Mouse (Mus musculus) limb, embryonic 12.5 days (tissue): Measurements from ENCODE around the gene Tmem204. TPM values are rescaled to one million over a fixed set of nuclear protein-coding genes. Genes with fewer than 3 reads are reported as not detected.

Experiments used
- ATAC-seq: fragments of 200-750 bp; cut with Nextera tagmentation; 2 replicates; pipeline ENCODE4 v1.8.0; 2017; ENCODE audit warnings: low read depth, moderate TSS enrichment; ENCODE audit not compliant: insufficient number of reproducible peaks, insufficient read depth, low FRiP score, low TSS enrichment
- H3K27ac ChIP-seq: fragments of 300-500 bp; sonication (generic); 2 replicates; pipeline ENCODE4 v1.5.1; 2016; ENCODE audit warnings: mild to moderate bottlenecking, moderate library complexity
- H3K27me3 ChIP-seq: fragments of 300-500 bp; sonication (generic); 2 replicates; pipeline ENCODE4 v1.6.1; 2016; ENCODE audit warnings: mild to moderate bottlenecking, moderate library complexity
- H3K36me3 ChIP-seq: fragments of 300-500 bp; sonication (generic); 2 replicates; pipeline ENCODE4 v1.6.1; 2016; ENCODE audit warnings: mild to moderate bottlenecking, moderate library complexity
- H3K4me1 ChIP-seq: fragments of 300-500 bp; sonication (generic); replicated peaks from 2 replicates; pipeline ENCODE4 v1.6.1; 2016
- H3K4me2 ChIP-seq: fragments of 300-500 bp; sonication (generic); 2 replicates; pipeline ENCODE4 v1.6.1; 2016; ENCODE audit warnings: mild to moderate bottlenecking, moderate library complexity
- H3K4me3 ChIP-seq: fragments of 300-500 bp; sonication (generic); replicated peaks from 2 replicates; pipeline ENCODE4 v1.5.1; 2016; ENCODE audit warnings: mild to moderate bottlenecking
- H3K9ac ChIP-seq: fragments of 300-500 bp; sonication (generic); replicated peaks from 2 replicates; pipeline ENCODE4 v1.6.1; 2016; ENCODE audit warnings: mild to moderate bottlenecking, moderate library complexity
- H3K9me3 ChIP-seq: fragments of 300-500 bp; sonication (generic); 2 replicates; pipeline ENCODE4 v1.6.1; 2016; ENCODE audit warnings: mild to moderate bottlenecking, moderate library complexity
- WGBS: fragments of 180-500 bp; shearing (Covaris S2); methylation state at CpG from one replicate; pipeline ENCODE4 v1.1.7; 2016; 5-methylcytosine and 5-hydroxymethylcytosine counted together
- polyA plus RNA-seq: library from polyadenylated mRNA; unstranded; fragments of >200 nt; fragmentation: Nextera tagmentation; extraction: Ambion mirVana; gene quantifications from 2 replicates; pipeline ENCODE4 v1.2.1, GENCODE M21; 2016

Gene Tmem204
- polyA plus RNA-seq, 1 experiment from 2014 or later: 12.0 TPM

- Histone ChIP-seq H3K4me1 (peaks cover 7% of the 10 kb centered on the region), H3K4me3 (no peak overlapping the region), H3K9ac (no peak overlapping the region), H3K9me3 (no peaks in the 10 kb centered on the region), H3K27me3 (no peaks in the 10 kb centered on the region), H3K4me2 (no peak overlapping the region), H3K27ac (no peak overlapping the region), H3K36me3 (peaks cover 68% of the 10 kb centered on the region)
- WGBS: 85% methylated on average over 8 of the region's 8 CpGs
- ATAC-seq: no peak
Measured at GRCm38 (mm10) chr17:25111739-25112422, 28.5 kb upstream of the Tmem204 start.

GRCm38 (mm10) chr17:25111220-25111619 lies 27.8 kb upstream of the Tmem204 start:
- no peak for ATAC-seq
- H3K4me3 ChIP-seq: no peak overlapping the region
- no peaks in the 10 kb centered on the region for H3K27me3 ChIP-seq
- no peak overlapping the region for H3K4me2 ChIP-seq
- peaks cover 7% of the 10 kb centered on the region for H3K4me1 ChIP-seq
- WGBS: 90% methylated on average over 5 of the region's 5 CpGs
- peaks cover 75% of the 10 kb centered on the region for H3K36me3 ChIP-seq
- H3K9me3 ChIP-seq: no peaks in the 10 kb centered on the region
- no peak overlapping the region for H3K9ac ChIP-seq
- H3K27ac ChIP-seq: no peak overlapping the region

- ATAC-seq: no peak
- no peaks in the 10 kb centered on the region for H3K27me3 ChIP-seq
Measured at GRCm38 (mm10) chr17:25110590-25110989, 27.2 kb upstream of the Tmem204 start.

GRCm38 (mm10) chr17:25109578-25109977 lies 26.2 kb upstream of the Tmem204 start:
- ATAC-seq: no peak
- 80% methylated on average over 2 of the region's 2 CpGs for WGBS

More at GRCm38 (mm10) chr17:25110590-25110989, 27.2 kb upstream of the Tmem204 start:
- Histone ChIP-seq H3K9ac (no peak overlapping the region), H3K36me3 (peaks cover 81% of the 10 kb centered on the region), H3K4me1 (peaks cover 7% of the 10 kb centered on the region), H3K9me3 (no peaks in the 10 kb centered on the region), H3K27ac (no peak overlapping the region), H3K4me3 (no peak overlapping the region), H3K4me2 (no peak overlapping the region)
- WGBS: 95% methylated on average over 6 of the region's 6 CpGs

GRCm38 (mm10) chr17:25107786-25108185 lies 24.4 kb upstream of the Tmem204 start:
- no peak overlapping the region for H3K4me2 ChIP-seq
- no peaks in the 10 kb centered on the region for H3K4me1 ChIP-seq
- peaks cover 98% of the 10 kb centered on the region for H3K36me3 ChIP-seq
- H3K27me3 ChIP-seq: no peaks in the 10 kb centered on the region
- H3K9me3 ChIP-seq: no peaks in the 10 kb centered on the region
- no peak for ATAC-seq
- 88% methylated on average over 16 of the region's 16 CpGs for WGBS
- no peak overlapping the region for H3K9ac ChIP-seq
- H3K27ac ChIP-seq: no peak overlapping the region
- H3K4me3 ChIP-seq: no peak overlapping the region

More at GRCm38 (mm10) chr17:25109578-25109977, 26.2 kb upstream of the Tmem204 start:
- no peaks in the 10 kb centered on the region for H3K9me3 ChIP-seq
- H3K4me2 ChIP-seq: no peak overlapping the region
- peaks cover 1% of the 10 kb centered on the region for H3K4me1 ChIP-seq
- no peak overlapping the region for H3K27ac ChIP-seq
- H3K4me3 ChIP-seq: no peak overlapping the region
- peaks cover 91% of the 10 kb centered on the region for H3K36me3 ChIP-seq
- H3K9ac ChIP-seq: no peak overlapping the region
- no peaks in the 10 kb centered on the region for H3K27me3 ChIP-seq

- Histone ChIP-seq H3K27ac (no peak overlapping the region), H3K9me3 (no peaks in the 10 kb centered on the region), H3K27me3 (no peaks in the 10 kb centered on the region), H3K4me2 (no peak overlapping the region), H3K4me1 (no peaks in the 10 kb centered on the region), H3K36me3 (peaks cover 94% of the 10 kb centered on the region), H3K9ac (no peak overlapping the region), H3K4me3 (no peak overlapping the region)
- no peak for ATAC-seq
- 93% methylated on average over 11 of the region's 11 CpGs for WGBS
Measured at GRCm38 (mm10) chr17:25101338-25101737, 17.9 kb upstream of the Tmem204 start.

GRCm38 (mm10) chr17:25100052-25100451 lies 16.7 kb upstream of the Tmem204 start:
- Histone ChIP-seq H3K36me3 (peaks cover 82% of the 10 kb centered on the region), H3K9ac (no peak overlapping the region), H3K4me2 (no peak overlapping the region), H3K9me3 (no peaks in the 10 kb centered on the region), H3K4me1 (no peaks in the 10 kb centered on the region), H3K27ac (no peak overlapping the region), H3K4me3 (no peak overlapping the region), H3K27me3 (no peaks in the 10 kb centered on the region)
- ATAC-seq: no peak
- WGBS: 93% methylated on average over 6 of the region's 6 CpGs

GRCm38 (mm10) chr17:25096221-25096620 lies 12.8 kb upstream of the Tmem204 start:
- peaks cover 77% of the 10 kb centered on the region for H3K36me3 ChIP-seq
- no peaks in the 10 kb centered on the region for H3K4me1 ChIP-seq
- no peak overlapping the region for H3K4me3 ChIP-seq
- no peak overlapping the region for H3K4me2 ChIP-seq
- no peaks in the 10 kb centered on the region for H3K27me3 ChIP-seq
- no peaks in the 10 kb centered on the region for H3K9me3 ChIP-seq
- ATAC-seq: no peak
- no peak overlapping the region for H3K9ac ChIP-seq
- WGBS: 82% methylated on average over 2 of the region's 2 CpGs
- no peak overlapping the region for H3K27ac ChIP-seq

- H3K9ac ChIP-seq: no peak overlapping the region
- peaks cover 4% of the 10 kb centered on the region for H3K4me1 ChIP-seq
- H3K4me3 ChIP-seq: no peak overlapping the region
- no peaks in the 10 kb centered on the region for H3K9me3 ChIP-seq
- ATAC-seq: no peak
- WGBS: 91% methylated on average over 10 of the region's 10 CpGs
- H3K27ac ChIP-seq: no peak overlapping the region
- H3K27me3 ChIP-seq: no peaks in the 10 kb centered on the region
- peaks cover 63% of the 10 kb centered on the region for H3K36me3 ChIP-seq
- H3K4me2 ChIP-seq: no peak overlapping the region
Measured at GRCm38 (mm10) chr17:25090450-25090849, 7.1 kb upstream of the Tmem204 start.

- Histone ChIP-seq H3K9me3 (no peaks in the 10 kb centered on the region), H3K36me3 (peaks cover 54% of the 10 kb centered on the region), H3K27me3 (no peaks in the 10 kb centered on the region), H3K4me3 (no peak overlapping the region), H3K9ac (no peak overlapping the region), H3K27ac (no peak overlapping the region), H3K4me1 (peaks cover 17% of the 10 kb centered on the region), H3K4me2 (no peak overlapping the region)
- ATAC-seq: no peak
- WGBS: 95% methylated on average over 10 of the region's 10 CpGs
Measured at GRCm38 (mm10) chr17:25089158-25089557, 5.8 kb upstream of the Tmem204 start.

GRCm38 (mm10) chr17:25086724-25087123 lies 3.3 kb upstream of the Tmem204 start:
- ATAC-seq: no peak
- H3K4me1 ChIP-seq: peaks cover 41% of the 10 kb centered on the region
- no peak overlapping the region for H3K4me2 ChIP-seq
- 87% methylated on average over 7 of the region's 7 CpGs for WGBS
- no peak overlapping the region for H3K27ac ChIP-seq
- H3K4me3 ChIP-seq: no peak overlapping the region
- no peak overlapping the region for H3K9ac ChIP-seq
- peaks cover 35% of the 10 kb centered on the region for H3K36me3 ChIP-seq
- no peaks in the 10 kb centered on the region for H3K9me3 ChIP-seq
- no peaks in the 10 kb centered on the region for H3K27me3 ChIP-seq

GRCm38 (mm10) chr17:25084835-25085385 lies 1.5 kb upstream of the Tmem204 start:
- no peak for ATAC-seq
- H3K4me3 ChIP-seq: no peak overlapping the region
- peaks cover 37% of the 10 kb centered on the region for H3K36me3 ChIP-seq
- no peaks in the 10 kb centered on the region for H3K9me3 ChIP-seq
- no peak overlapping the region for H3K4me2 ChIP-seq
- no peaks in the 10 kb centered on the region for H3K27me3 ChIP-seq
- H3K9ac ChIP-seq: no peak overlapping the region
- peaks cover 57% of the 10 kb centered on the region for H3K4me1 ChIP-seq
- H3K27ac ChIP-seq: peak overlapping the region; percentile 98
- 58% methylated on average over 13 of the region's 13 CpGs for WGBS
